Mouse (Mus musculus): ENCODE results near the gene Dnaaf5.
A peak's percentile ranks its signal among the peaks of the same experiment; 100 is the strongest.

Gene Dnaaf5

GRCm38 (mm10) chr5:139190958-139191357 is 40.9 kb downstream of the Dnaaf5 start:
- no peak for DNase-seq (ENCODE audit: inconsistent age in 2 of 2, low spot score in 1 of 2)

- no peak for DNase-seq (ENCODE audit: inconsistent age in 2 of 2, low spot score in 1 of 2)
Observed at GRCm38 (mm10) chr5:139198779-139199178, 48.8 kb downstream of the Dnaaf5 start.

- no peak for DNase-seq (ENCODE audit: inconsistent age in 2 of 2, low spot score in 1 of 2)
Observed at GRCm38 (mm10) chr5:139199636-139199994, 49.6 kb downstream of the Dnaaf5 start.

GRCm38 (mm10) chr5:139199995-139200769 is 50.2 kb downstream of the Dnaaf5 start, which contains the start of gene Sun1:
Sun1 (plus strand) TSS chr5:139200637.
- peak; percentile 99 to 100 for DNase-seq (ENCODE audit: inconsistent age in 2 of 2, low spot score in 1 of 2)

GRCm38 (mm10) chr5:139200770-139201569 is 50.9 kb downstream of the Dnaaf5 start:
- DNase-seq (ENCODE audit: inconsistent age in 2 of 2, low spot score in 1 of 2) = no peak

GRCm38 (mm10) chr5:139202127-139202526 is 52.1 kb downstream of the Dnaaf5 start:
- no peak for DNase-seq (ENCODE audit: inconsistent age in 2 of 2, low spot score in 1 of 2)

- no peak for DNase-seq (ENCODE audit: inconsistent age in 2 of 2, low spot score in 1 of 2)
Observed at GRCm38 (mm10) chr5:139203312-139203711, 53.3 kb downstream of the Dnaaf5 start.

GRCm38 (mm10) chr5:139206081-139206480 is 56.1 kb downstream of the Dnaaf5 start:
- peak in 1 of 2 experiments; percentile 42 for DNase-seq (ENCODE audit: inconsistent age in 2 of 2, low spot score in 1 of 2)

- peak in 1 of 2 experiments; percentile 23 for DNase-seq (ENCODE audit: inconsistent age in 2 of 2, low spot score in 1 of 2)
Observed at GRCm38 (mm10) chr5:139206525-139206924, 56.5 kb downstream of the Dnaaf5 start.

GRCm38 (mm10) chr5:139208183-139208582 is 58.2 kb downstream of the Dnaaf5 start:
- no peak for DNase-seq (ENCODE audit: inconsistent age in 2 of 2, low spot score in 1 of 2)

GRCm38 (mm10) chr5:139208871-139209684 is 59.1 kb downstream of the Dnaaf5 start:
- DNase-seq (ENCODE audit: inconsistent age in 2 of 2, low spot score in 1 of 2) = no peak

- no peak for DNase-seq (ENCODE audit: inconsistent age in 2 of 2, low spot score in 1 of 2)
Observed at GRCm38 (mm10) chr5:139209685-139210026, 59.6 kb downstream of the Dnaaf5 start.

GRCm38 (mm10) chr5:139211737-139212385 is 61.8 kb downstream of the Dnaaf5 start:
- DNase-seq (ENCODE audit: inconsistent age in 2 of 2, low spot score in 1 of 2) = peak in 1 of 2 experiments; percentile 35

- DNase-seq (ENCODE audit: inconsistent age in 2 of 2, low spot score in 1 of 2) = no peak
Observed at GRCm38 (mm10) chr5:139214298-139214697, 64.3 kb downstream of the Dnaaf5 start.

- peak; percentile 77 to 89 for DNase-seq (ENCODE audit: inconsistent age in 2 of 2, low spot score in 1 of 2)
Observed at GRCm38 (mm10) chr5:139215184-139215583, 65.2 kb downstream of the Dnaaf5 start.

GRCm38 (mm10) chr5:139216121-139216520 is 66.1 kb downstream of the Dnaaf5 start:
- DNase-seq (ENCODE audit: inconsistent age in 2 of 2, low spot score in 1 of 2) = no peak

- no peak for DNase-seq (ENCODE audit: inconsistent age in 2 of 2, low spot score in 1 of 2)
Observed at GRCm38 (mm10) chr5:139216774-139217173, 66.8 kb downstream of the Dnaaf5 start.

GRCm38 (mm10) chr5:139220006-139220515 is 70.0 kb downstream of the Dnaaf5 start:
- DNase-seq (ENCODE audit: inconsistent age in 2 of 2, low spot score in 1 of 2) = no peak

GRCm38 (mm10) chr5:139220610-139221009 is 70.6 kb downstream of the Dnaaf5 start:
- DNase-seq (ENCODE audit: inconsistent age in 2 of 2, low spot score in 1 of 2) = no peak

- DNase-seq (ENCODE audit: inconsistent age in 2 of 2, low spot score in 1 of 2) = no peak
Observed at GRCm38 (mm10) chr5:139223331-139223730, 73.3 kb downstream of the Dnaaf5 start.

GRCm38 (mm10) chr5:139227236-139227635 is 77.2 kb downstream of the Dnaaf5 start:
- DNase-seq (ENCODE audit: inconsistent age in 2 of 2, low spot score in 1 of 2) = no peak
